Mouse (Mus musculus) skeletal muscle tissue, postnatal 0 days (tissue): ENCODE measurements around the gene Erv3. TPM values are rescaled to one million over a fixed set of nuclear protein-coding genes. Genes with fewer than 3 reads are reported as not detected.

Experiments
- polyA plus RNA-seq: library from polyadenylated mRNA; unstranded; fragments of >200 nt; fragmentation: Nextera tagmentation; extraction: Ambion mirVana; gene quantifications from 2 replicates; pipeline ENCODE4 v1.2.1, GENCODE M21; 2015

Erv3 gene
- not detected in 2 replicates for polyA plus RNA-seq

GRCm38 (mm10) chr2:131859721-131860120, at the start of gene Erv3:
Gene Erv3, minus strand, starts transcription at chr2:131859747.

Other genes with a start within 250 kb of the Erv3 start
- gene Prnp, start 50.2 kb upstream of the Erv3 start, polyA plus RNA-seq: 70.9 and 92.3 TPM in 2 replicates
- not detected in 2 replicates for gene Prn, start 50.2 kb upstream of the Erv3 start, polyA plus RNA-seq
- gene Prnd, start 91.1 kb upstream of the Erv3 start, polyA plus RNA-seq: 41.6 and 60.8 TPM in 2 replicates
- gene Rassf2, start 170.5 kb upstream of the Erv3 start, polyA plus RNA-seq: 7.2 and 7.8 TPM in 2 replicates